Mouse (Mus musculus): Measurements from ENCODE around the gene Nmnat2. TPM values are rescaled to one million over a fixed set of nuclear protein-coding genes. Genes with fewer than 3 reads are reported as not detected.

The Nmnat2 gene
- polyA plus RNA-seq, 1 experiment from 2014 or later = 0.89 TPM

DNA sequence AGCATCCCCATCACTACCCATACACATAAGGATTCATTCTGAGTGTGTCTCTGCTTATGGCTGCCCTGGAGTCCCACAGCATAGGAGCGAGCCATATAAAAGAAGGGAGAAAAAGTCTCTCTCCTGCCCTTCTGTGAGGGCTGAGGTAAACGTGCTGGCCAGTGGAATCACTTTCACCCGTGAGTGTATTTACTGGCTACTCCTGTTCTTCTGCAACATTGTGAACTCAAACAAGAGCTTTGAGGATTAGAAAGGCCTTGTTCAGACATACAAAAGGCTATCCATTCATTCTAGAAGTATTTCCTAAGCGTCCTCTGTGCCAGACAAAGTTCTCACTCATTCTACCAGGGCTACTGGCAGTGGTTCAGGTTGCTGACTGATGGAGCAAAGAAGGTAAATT is 156.8 kb downstream of the Nmnat2 start:
- H3K4me1 ChIP-seq (replicated peaks) = peaks cover 4% of the 10 kb centered on the region; the same call in 1 of the 2 replicates
- H3K27ac ChIP-seq = no peak overlapping the region
- H3K4me3 ChIP-seq = no peak overlapping the region
- H3K9ac ChIP-seq = no peak overlapping the region
- ATAC-seq (replicated peaks; ENCODE audit: insufficient number of reproducible peaks, insufficient read depth, low FRiP score, low read depth) = no peak
- no peaks in the 10 kb centered on the region for H3K27me3 ChIP-seq
- H3K4me2 ChIP-seq = no peak overlapping the region
- 71% methylated on average over 4 of the region's 4 CpGs for WGBS
- no peaks in the 10 kb centered on the region for H3K36me3 ChIP-seq
- H3K9me3 ChIP-seq (replicated peaks) = no peaks in the 10 kb centered on the region

- no peaks in the 10 kb centered on the region for H3K9me3 ChIP-seq (replicated peaks)
- no peak overlapping the region for H3K9ac ChIP-seq
- 80% methylated on average over 8 of the region's 8 CpGs for WGBS
- no peaks in the 10 kb centered on the region for H3K36me3 ChIP-seq
- H3K4me2 ChIP-seq = no peak overlapping the region
- no peaks in the 10 kb centered on the region for H3K27me3 ChIP-seq
- ATAC-seq (replicated peaks; ENCODE audit: insufficient number of reproducible peaks, insufficient read depth, low FRiP score, low read depth) = no peak
- no peaks in the 10 kb centered on the region for H3K4me1 ChIP-seq (replicated peaks)
- H3K4me3 ChIP-seq = no peak overlapping the region
- H3K27ac ChIP-seq = no peak overlapping the region
These were observed 160.5 kb downstream of the Nmnat2 start for GRCm38 (mm10) chr1:153115315-153115714.

- Histone ChIP-seq H3K9ac (no peak overlapping the region), H3K27ac (no peak overlapping the region), H3K4me3 (no peak overlapping the region), H3K36me3 (no peaks in the 10 kb centered on the region), H3K27me3 (no peaks in the 10 kb centered on the region), H3K9me3 (replicated peaks) (no peaks in the 10 kb centered on the region), H3K4me2 (no peak overlapping the region), H3K4me1 (replicated peaks) (no peaks in the 10 kb centered on the region)
- no peak for ATAC-seq (replicated peaks; ENCODE audit: insufficient number of reproducible peaks, insufficient read depth, low FRiP score, low read depth)
- 72% methylated on average over 6 of the region's 6 CpGs for WGBS
These were observed 165.8 kb downstream of the Nmnat2 start for GRCm38 (mm10) chr1:153120544-153120943.

- no peak overlapping the region for H3K4me3 ChIP-seq
- no peaks in the 10 kb centered on the region for H3K9me3 ChIP-seq (replicated peaks)
- no peaks in the 10 kb centered on the region for H3K27me3 ChIP-seq
- H3K27ac ChIP-seq = no peak overlapping the region
- H3K4me2 ChIP-seq = no peak overlapping the region
- H3K36me3 ChIP-seq = no peaks in the 10 kb centered on the region
- no peak for ATAC-seq (replicated peaks; ENCODE audit: insufficient number of reproducible peaks, insufficient read depth, low FRiP score, low read depth)
- H3K9ac ChIP-seq = no peak overlapping the region
- WGBS = 55% methylated on average over 5 of the region's 5 CpGs
- no peaks in the 10 kb centered on the region for H3K4me1 ChIP-seq (replicated peaks)
These were observed 166.5 kb downstream of the Nmnat2 start for GRCm38 (mm10) chr1:153121320-153121719.

DNA sequence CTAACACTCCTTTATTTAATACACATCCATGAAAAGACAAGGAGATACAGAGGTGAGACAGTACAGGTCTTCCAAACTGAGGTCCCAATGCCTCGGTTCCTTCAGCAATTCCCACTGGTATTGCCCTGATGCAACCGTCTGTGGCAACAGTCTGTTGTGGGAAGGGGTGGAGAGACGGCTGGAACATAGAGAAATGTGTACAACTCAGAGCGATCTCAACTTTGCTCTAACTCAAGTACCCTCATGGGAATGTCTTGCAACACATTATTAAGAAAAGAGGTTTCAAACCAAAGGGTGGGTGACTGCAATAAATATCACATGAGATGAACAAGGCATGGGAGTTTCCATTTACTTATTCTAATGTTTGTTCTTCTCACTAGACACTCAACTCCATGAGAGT is 168.0 kb downstream of the Nmnat2 start:
- no peak overlapping the region for H3K4me3 ChIP-seq
- ATAC-seq (replicated peaks; ENCODE audit: insufficient number of reproducible peaks, insufficient read depth, low FRiP score, low read depth) = no peak
- no peak overlapping the region for H3K9ac ChIP-seq
- H3K36me3 ChIP-seq = no peaks in the 10 kb centered on the region
- no peaks in the 10 kb centered on the region for H3K9me3 ChIP-seq (replicated peaks)
- H3K27ac ChIP-seq = no peak overlapping the region
- peaks cover 8% of the 10 kb centered on the region; the same call in 1 of the 2 replicates for H3K4me1 ChIP-seq (replicated peaks)
- H3K27me3 ChIP-seq = no peaks in the 10 kb centered on the region
- WGBS = 82% methylated on average over 4 of the region's 4 CpGs
- H3K4me2 ChIP-seq = no peak overlapping the region

- Histone ChIP-seq H3K4me2 (no peak overlapping the region), H3K4me1 (replicated peaks) (peaks cover 20% of the 10 kb centered on the region), H3K27me3 (no peaks in the 10 kb centered on the region), H3K9ac (no peak overlapping the region), H3K27ac (no peak overlapping the region), H3K9me3 (replicated peaks) (no peaks in the 10 kb centered on the region), H3K36me3 (no peaks in the 10 kb centered on the region), H3K4me3 (no peak overlapping the region)
- no peak for ATAC-seq (replicated peaks; ENCODE audit: insufficient number of reproducible peaks, insufficient read depth, low FRiP score, low read depth)
- 68% methylated on average over 5 of the region's 5 CpGs for WGBS
These were observed 169.7 kb downstream of the Nmnat2 start for GRCm38 (mm10) chr1:153124502-153124901.

- H3K27me3 ChIP-seq = no peaks in the 10 kb centered on the region
- 74% methylated on average over 8 of the region's 8 CpGs for WGBS
- no peaks in the 10 kb centered on the region for H3K9me3 ChIP-seq (replicated peaks)
- no peak overlapping the region for H3K4me2 ChIP-seq
- H3K27ac ChIP-seq = peak overlapping the region; percentile 13; the same call in 1 of the 2 replicates
- no peak overlapping the region for H3K9ac ChIP-seq
- H3K4me3 ChIP-seq = no peak overlapping the region
- no peaks in the 10 kb centered on the region for H3K36me3 ChIP-seq
- ATAC-seq (replicated peaks; ENCODE audit: insufficient number of reproducible peaks, insufficient read depth, low FRiP score, low read depth) = no peak
- peaks cover 31% of the 10 kb centered on the region for H3K4me1 ChIP-seq (replicated peaks)
These were observed 170.8 kb downstream of the Nmnat2 start for GRCm38 (mm10) chr1:153125287-153126275.

DNA sequence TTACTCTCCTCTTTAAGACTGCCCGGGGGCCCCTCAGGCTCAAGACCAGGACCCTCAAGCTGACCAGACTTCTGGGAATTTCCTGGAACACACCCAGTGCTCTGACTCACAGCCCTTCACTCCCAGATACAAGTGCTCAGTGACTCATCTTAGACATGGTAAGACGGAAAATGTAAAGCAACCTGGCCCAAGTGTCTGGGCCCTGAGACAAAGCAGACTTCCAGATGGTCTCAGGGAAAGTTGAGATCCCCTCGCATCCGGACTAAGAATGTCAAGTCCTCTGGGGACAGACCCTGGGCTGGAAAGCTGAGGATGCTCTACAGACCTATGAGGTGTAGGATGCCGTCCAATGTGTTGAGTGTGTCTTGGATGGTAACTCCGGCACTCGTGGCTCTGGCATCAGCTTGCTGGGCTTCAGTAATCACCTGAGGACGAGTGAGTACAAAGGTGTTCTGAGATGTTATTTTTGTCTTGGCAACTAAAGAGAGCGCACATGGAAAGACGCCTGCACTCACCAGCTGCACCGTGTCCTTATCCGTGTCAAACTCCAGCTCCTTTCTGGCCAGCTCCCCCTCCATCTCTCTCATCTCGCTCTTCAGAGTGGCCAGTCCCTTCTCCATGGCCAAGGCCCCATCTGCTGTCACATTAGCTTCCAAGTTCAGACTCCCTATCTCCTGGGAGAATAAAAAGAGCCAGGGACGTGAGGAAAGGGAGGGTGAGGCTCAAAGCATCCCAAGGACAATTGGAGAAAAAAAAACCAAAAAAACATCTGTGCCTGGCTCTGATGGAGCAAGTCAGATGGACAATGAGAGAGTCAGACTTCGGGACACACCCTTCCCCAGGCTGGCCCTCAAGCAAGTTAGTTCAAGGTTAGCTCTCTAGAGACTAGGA is 171.9 kb downstream of the Nmnat2 start:
- H3K4me3 ChIP-seq = no peak overlapping the region
- 55% methylated on average over 15 of the region's 15 CpGs for WGBS
- peak overlapping the region; percentile 13; the same call in 1 of the 2 replicates for H3K27ac ChIP-seq
- H3K36me3 ChIP-seq = no peaks in the 10 kb centered on the region
- no peak overlapping the region for H3K4me2 ChIP-seq
- H3K9me3 ChIP-seq (replicated peaks) = no peaks in the 10 kb centered on the region
- no peaks in the 10 kb centered on the region for H3K27me3 ChIP-seq
- H3K9ac ChIP-seq = no peak overlapping the region
- peaks cover 32% of the 10 kb centered on the region for H3K4me1 ChIP-seq (replicated peaks)
- peak; percentile 27; the same call in 1 of the 2 replicates for ATAC-seq (replicated peaks; ENCODE audit: insufficient number of reproducible peaks, insufficient read depth, low FRiP score, low read depth)

GRCm38 (mm10) chr1:153127622-153128021 is 172.8 kb downstream of the Nmnat2 start:
- H3K36me3 ChIP-seq = no peaks in the 10 kb centered on the region
- peak overlapping the region; percentile 11; the same call in 1 of the 2 replicates for H3K27ac ChIP-seq
- H3K4me1 ChIP-seq (replicated peaks) = peaks cover 32% of the 10 kb centered on the region
- no peak overlapping the region for H3K4me3 ChIP-seq
- H3K27me3 ChIP-seq = no peaks in the 10 kb centered on the region
- no peaks in the 10 kb centered on the region for H3K9me3 ChIP-seq (replicated peaks)
- 43% methylated on average over 4 of the region's 4 CpGs for WGBS
- no peak for ATAC-seq (replicated peaks; ENCODE audit: insufficient number of reproducible peaks, insufficient read depth, low FRiP score, low read depth)
- no peak overlapping the region for H3K4me2 ChIP-seq
- no peak overlapping the region for H3K9ac ChIP-seq

DNA sequence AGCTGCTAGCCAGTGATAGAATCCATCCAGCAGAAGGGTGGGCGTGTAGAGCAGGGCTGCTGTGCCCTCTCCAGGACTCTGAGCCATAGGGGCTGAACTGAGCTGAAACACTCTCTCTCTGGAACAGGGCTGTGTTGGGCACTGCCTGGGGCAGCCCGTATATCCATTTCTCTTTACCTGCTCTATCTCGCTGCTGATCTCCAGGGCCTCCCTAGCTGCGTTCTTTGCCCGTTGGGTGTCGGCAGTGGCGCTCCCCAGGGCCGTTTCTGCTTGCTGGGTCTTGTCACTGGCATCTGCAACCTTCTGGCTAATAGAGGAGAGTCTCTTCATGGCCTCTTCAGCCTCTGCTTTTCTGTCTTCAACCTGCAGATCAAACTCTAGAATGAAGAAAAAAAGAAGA is 174.0 kb downstream of the Nmnat2 start:
- WGBS = 68% methylated on average over 8 of the region's 8 CpGs
- peaks cover 40% of the 10 kb centered on the region for H3K4me1 ChIP-seq (replicated peaks)
- no peak overlapping the region for H3K4me3 ChIP-seq
- 0 out of 2 replicates have a peak overlapping the region, but pooled peaks have one; percentile 20 for H3K27ac ChIP-seq
- H3K36me3 ChIP-seq = no peaks in the 10 kb centered on the region
- H3K9me3 ChIP-seq (replicated peaks) = no peaks in the 10 kb centered on the region
- ATAC-seq (replicated peaks; ENCODE audit: insufficient number of reproducible peaks, insufficient read depth, low FRiP score, low read depth) = no peak
- H3K9ac ChIP-seq = 0 out of 2 replicates have a peak overlapping the region, but pooled peaks have one; percentile 6
- H3K4me2 ChIP-seq = no peak overlapping the region
- H3K27me3 ChIP-seq = no peaks in the 10 kb centered on the region
